Mouse (Mus musculus): ENCODE results near the gene Dctd.

The Dctd gene

GRCm38 (mm10) chr8:48098792-48099191 is at the start of gene Dctd:
Gene Dctd, plus strand, starts transcription at chr8:48099092.
- DNase-seq: no peak

- DNase-seq: no peak
Measured at GRCm38 (mm10) chr8:48053611-48054010, 45.3 kb upstream of the Dctd start.

GRCm38 (mm10) chr8:48063526-48064072 is 35.3 kb upstream of the Dctd start:
- no peak for DNase-seq

- no peak for DNase-seq
Measured at GRCm38 (mm10) chr8:48074149-48074548, 24.7 kb upstream of the Dctd start.

- DNase-seq: no peak
Measured at GRCm38 (mm10) chr8:48082343-48082742, 16.5 kb upstream of the Dctd start.

GRCm38 (mm10) chr8:48090661-48091060 is 8.2 kb upstream of the Dctd start:
- no peak for DNase-seq

- no peak for DNase-seq
Measured at GRCm38 (mm10) chr8:48095378-48095777, 3.5 kb upstream of the Dctd start.

- peak; percentile 61 to 78 for DNase-seq
Measured at GRCm38 (mm10) chr8:48097131-48097794, 1.6 kb upstream of the Dctd start.

- no peak for DNase-seq
Measured at GRCm38 (mm10) chr8:48098081-48098639, 732 bp upstream of the Dctd start.

- DNase-seq: no peak
Measured at GRCm38 (mm10) chr8:48100100-48100787, 1.4 kb downstream of the Dctd start.

GRCm38 (mm10) chr8:48109373-48109855 is 10.5 kb downstream of the Dctd start:
- DNase-seq: no peak

GRCm38 (mm10) chr8:48109856-48110780 is 11.2 kb downstream of the Dctd start:
- DNase-seq: peak; percentile 59 to 60

- peak; percentile 63 to 72 for DNase-seq
Measured at GRCm38 (mm10) chr8:48114591-48114990, 15.7 kb downstream of the Dctd start.

- no peak for DNase-seq
Measured at GRCm38 (mm10) chr8:48122991-48123390, 24.1 kb downstream of the Dctd start.

GRCm38 (mm10) chr8:48124857-48125256 is 26.0 kb downstream of the Dctd start:
- no peak for DNase-seq

- DNase-seq: no peak
Measured at GRCm38 (mm10) chr8:48126954-48127353, 28.1 kb downstream of the Dctd start.

- DNase-seq: no peak
Measured at GRCm38 (mm10) chr8:48130266-48130665, 31.4 kb downstream of the Dctd start.

GRCm38 (mm10) chr8:48133321-48133720 is 34.4 kb downstream of the Dctd start:
- DNase-seq: no peak

- no peak for DNase-seq
Measured at GRCm38 (mm10) chr8:48136804-48137650, 38.1 kb downstream of the Dctd start.

- no peak for DNase-seq
Measured at GRCm38 (mm10) chr8:48137651-48137937, 38.7 kb downstream of the Dctd start.

GRCm38 (mm10) chr8:48141023-48141422 is 42.1 kb downstream of the Dctd start:
- DNase-seq: no peak

GRCm38 (mm10) chr8:48145766-48146165 is 46.9 kb downstream of the Dctd start:
- DNase-seq: no peak

Data from lung, postnatal 4 days (tissue).